Mouse (Mus musculus): ENCODE data around the gene Paqr7. TPM values are rescaled to one million over a fixed set of nuclear protein-coding genes. Genes with fewer than 3 reads are reported as not detected.
A peak's percentile ranks its signal among the peaks of the same experiment; 100 is the strongest.

Paqr7 gene
- polyA plus RNA-seq, 1 experiment = 7.6 TPM

DNA sequence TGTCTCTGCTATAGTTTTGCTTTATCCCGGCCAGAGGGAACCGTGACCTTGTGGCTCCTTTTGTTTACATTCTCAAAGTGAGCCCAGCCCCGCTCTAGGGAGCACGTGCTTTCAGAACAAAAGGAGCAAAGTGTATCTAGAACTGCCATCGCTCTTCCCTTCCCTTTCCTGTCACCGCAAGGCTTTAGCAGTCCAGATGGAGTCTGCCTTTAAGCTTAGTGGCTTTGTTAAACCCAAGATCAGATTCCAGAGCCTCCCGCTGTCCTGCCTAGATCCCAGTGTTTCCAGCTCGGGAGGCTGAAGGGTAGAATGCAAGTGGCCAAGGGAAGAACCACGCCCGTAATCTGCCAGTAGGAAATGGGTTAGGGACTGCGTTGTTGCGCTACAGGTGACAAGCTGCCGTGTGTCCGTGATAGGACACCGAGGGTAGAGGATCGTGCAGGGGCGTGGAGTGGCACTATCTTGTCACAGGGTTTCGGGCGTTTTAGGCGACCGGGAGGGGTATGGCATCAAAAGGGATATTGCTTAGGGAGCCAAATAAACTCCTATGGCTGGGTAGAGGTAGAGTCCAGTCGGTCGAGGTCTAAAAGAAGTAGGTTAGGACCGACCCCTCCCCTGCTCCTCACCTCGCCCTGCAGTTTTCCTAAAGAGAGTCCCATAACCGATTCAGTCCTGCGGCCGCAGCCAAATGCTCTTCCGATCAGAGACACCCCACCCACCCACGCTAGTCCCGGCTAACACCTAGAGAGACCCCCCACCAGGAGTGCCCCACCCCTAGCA, 28.9 kb upstream of the Paqr7 start:
- Histone ChIP-seq H3K4me1 (ENCODE audit: control insufficient read depth, insufficient read depth, insufficient read length, low read length) (no peaks in the 10 kb centered on the region; the same call in 1 of the 2 replicates), H3K4me3 (ENCODE audit: insufficient read depth, low read depth, low read length) (peak overlapping the region; percentile 61), H3K27ac (replicated peaks; ENCODE audit: low read depth, low read length) (peak overlapping the region; percentile 12; the same call in 1 of the 2 replicates)

DNA sequence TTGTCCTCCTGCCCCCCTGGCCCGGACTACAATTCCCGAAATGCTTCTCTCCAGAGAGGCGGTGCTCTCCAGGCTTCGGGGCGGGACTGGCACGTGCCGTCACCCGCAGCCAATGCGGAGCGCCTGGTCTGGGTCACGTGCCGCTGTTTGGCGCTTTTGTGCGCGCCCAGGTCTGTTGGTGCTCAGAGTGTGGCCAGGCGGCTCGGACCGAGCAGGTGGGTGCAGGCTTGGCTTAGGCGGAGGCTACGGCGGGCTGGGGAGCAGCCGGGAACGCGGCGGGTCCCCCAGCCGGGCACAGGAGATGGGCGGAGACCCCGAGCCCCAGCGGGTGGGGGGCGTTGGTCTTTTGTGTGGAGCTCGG, 28.3 kb upstream of the Paqr7 start, which contains the start of gene Stmn1:
Gene Stmn1 (plus strand): TSS at position 106 of the 361 bp plus-strand sequence.
- Histone ChIP-seq H3K27ac (replicated peaks; ENCODE audit: low read depth, low read length) (peak within 1 kb of the TSS; percentile 12; the same call in 1 of the 2 replicates), H3K4me1 (ENCODE audit: control insufficient read depth, insufficient read depth, insufficient read length, low read length) (no peaks in the 10 kb centered on the region; the same call in 1 of the 2 replicates), H3K4me3 (ENCODE audit: insufficient read depth, low read depth, low read length) (peak within 1 kb of the TSS; percentile 62)

DNA sequence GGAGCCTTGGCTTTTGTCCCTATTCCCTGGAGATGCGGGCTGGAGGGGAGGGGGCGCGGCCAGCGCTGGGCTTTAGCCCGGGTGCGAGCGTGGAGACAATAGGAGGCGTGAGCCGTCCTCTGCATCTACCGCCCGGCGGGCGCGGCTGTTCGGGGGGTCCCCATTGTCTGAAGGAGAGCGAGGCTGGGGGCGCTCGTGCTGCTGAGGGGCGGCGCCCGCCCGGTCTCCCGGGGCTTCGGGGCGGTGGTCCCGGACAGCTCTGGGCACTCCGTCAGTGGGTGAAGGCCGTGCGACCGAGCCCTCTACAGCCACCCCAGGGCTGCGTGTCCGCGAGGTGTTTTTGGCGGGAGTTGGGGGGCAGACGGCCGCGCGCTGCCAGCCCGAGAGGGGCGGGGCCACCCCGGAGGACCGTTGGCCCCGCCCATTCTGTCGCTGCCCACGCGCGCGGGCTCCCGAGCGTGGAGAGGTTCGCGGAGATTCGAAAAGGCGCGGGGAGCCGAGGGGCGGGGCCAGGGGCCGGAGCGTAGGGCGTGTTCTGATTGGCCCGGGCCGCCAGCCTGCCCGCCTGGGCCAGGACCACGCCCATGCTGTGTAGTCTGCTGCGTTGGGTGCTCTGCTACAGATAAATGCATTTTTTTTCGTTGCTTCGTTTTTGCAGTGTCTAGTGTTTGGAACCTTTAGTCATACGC, 27.8 kb upstream of the Paqr7 start:
- no peak overlapping the region for H3K27ac ChIP-seq (replicated peaks; ENCODE audit: low read depth, low read length)
- no peaks in the 10 kb centered on the region; the same call in 1 of the 2 replicates for H3K4me1 ChIP-seq (ENCODE audit: control insufficient read depth, insufficient read depth, insufficient read length, low read length)
- H3K4me3 ChIP-seq (ENCODE audit: insufficient read depth, low read depth, low read length) = peak overlapping the region; percentile 62

DNA sequence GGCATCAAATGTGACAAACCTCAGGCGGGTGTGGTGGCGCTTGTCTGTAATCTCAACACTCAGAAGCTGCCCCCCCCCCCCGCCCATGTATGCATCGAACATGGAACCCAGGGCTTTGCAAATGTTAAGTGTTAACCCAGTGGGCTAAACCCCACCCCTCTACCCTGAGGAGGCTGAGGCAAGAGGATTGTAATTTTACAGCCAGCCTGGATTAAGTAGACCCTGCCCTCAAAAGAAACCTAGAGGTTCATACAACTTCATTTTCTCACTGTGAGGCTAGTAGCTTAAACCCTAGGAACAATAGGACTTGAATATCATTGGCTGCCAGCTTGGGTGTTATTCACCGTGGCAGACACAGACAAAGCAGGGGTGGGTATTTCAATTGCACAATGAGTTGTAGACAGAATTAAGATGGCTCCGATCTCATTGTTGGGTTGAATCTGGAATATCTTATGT, 27.1 kb upstream of the Paqr7 start:
- Histone ChIP-seq H3K4me3 (ENCODE audit: insufficient read depth, low read depth, low read length) (peak overlapping the region; percentile 39; the same call in 1 of the 2 replicates), H3K27ac (replicated peaks; ENCODE audit: low read depth, low read length) (no peak overlapping the region), H3K4me1 (ENCODE audit: control insufficient read depth, insufficient read depth, insufficient read length, low read length) (no peaks in the 10 kb centered on the region; the same call in 1 of the 2 replicates)

DNA sequence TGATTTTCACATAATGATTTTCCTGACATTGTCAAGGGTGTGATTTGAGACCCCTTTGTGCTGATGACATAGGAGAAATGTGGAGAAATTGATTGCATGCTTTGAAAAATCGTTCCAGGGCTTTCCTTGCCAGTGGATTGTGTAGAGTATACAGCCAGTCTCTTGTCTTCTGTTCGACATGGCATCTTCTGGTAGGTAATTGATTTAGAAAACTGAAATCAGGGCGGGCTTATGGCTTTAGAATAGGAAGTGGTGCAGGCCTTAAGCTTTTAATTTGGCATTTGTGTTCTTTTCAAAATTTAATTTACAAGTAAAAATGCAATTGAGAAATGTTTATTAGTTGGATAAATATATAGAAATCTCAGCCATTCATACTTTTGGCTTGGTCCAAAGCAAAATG, 26.5 kb upstream of the Paqr7 start:
- Histone ChIP-seq H3K27ac (replicated peaks; ENCODE audit: low read depth, low read length) (no peak overlapping the region), H3K4me3 (ENCODE audit: insufficient read depth, low read depth, low read length) (no peak overlapping the region), H3K4me1 (ENCODE audit: control insufficient read depth, insufficient read depth, insufficient read length, low read length) (no peaks in the 10 kb centered on the region; the same call in 1 of the 2 replicates)

DNA sequence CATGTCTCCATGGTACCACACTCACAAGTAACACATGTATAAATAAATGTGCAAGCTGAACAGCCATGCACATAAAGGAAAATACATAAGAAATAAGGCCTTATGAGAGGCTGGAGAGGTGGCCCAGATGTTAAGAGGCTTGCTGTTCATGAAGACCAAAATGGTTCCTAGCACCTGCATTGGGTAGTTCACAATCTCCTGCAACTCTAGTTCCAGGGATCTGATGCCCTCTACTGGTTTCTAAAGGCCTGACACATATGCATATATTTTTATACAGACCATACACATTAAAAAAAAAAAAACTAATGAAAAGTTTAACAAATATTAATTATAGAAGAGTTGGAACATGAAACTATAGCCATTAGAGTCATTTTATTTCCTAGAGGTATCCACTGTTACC, 25.0 kb upstream of the Paqr7 start:
- Histone ChIP-seq H3K4me1 (ENCODE audit: control insufficient read depth, insufficient read depth, insufficient read length, low read length) (no peaks in the 10 kb centered on the region; the same call in 1 of the 2 replicates), H3K4me3 (ENCODE audit: insufficient read depth, low read depth, low read length) (no peak overlapping the region), H3K27ac (replicated peaks; ENCODE audit: low read depth, low read length) (no peak overlapping the region)

GRCm38 (mm10) chr4:134473764-134474163, 22.7 kb upstream of the Paqr7 start:
- Histone ChIP-seq H3K27ac (replicated peaks; ENCODE audit: low read depth, low read length) (no peak overlapping the region), H3K4me3 (ENCODE audit: insufficient read depth, low read depth, low read length) (no peak overlapping the region), H3K4me1 (ENCODE audit: control insufficient read depth, insufficient read depth, insufficient read length, low read length) (no peaks in the 10 kb centered on the region)

DNA sequence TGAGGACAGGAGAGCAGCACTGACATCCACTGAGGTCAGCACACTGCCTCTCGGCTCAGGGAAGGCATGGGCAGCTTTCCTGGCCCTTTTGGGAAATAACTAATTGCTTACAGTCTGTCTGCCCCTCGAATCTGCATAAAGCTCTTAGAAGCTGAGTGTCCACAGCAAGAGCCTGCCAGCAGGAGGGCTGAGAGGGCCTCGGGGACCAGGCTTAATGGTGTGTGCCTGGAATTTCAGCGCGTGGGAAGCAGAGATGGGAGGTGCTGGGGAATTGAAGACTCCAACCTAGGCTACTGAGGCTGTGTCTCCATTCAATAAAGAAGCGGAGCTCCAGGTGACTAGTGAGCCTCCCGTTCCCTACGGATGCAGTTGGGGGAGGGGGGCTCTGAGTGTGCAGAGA, 22.3 kb upstream of the Paqr7 start:
- Histone ChIP-seq H3K4me3 (ENCODE audit: insufficient read depth, low read depth, low read length) (no peak overlapping the region), H3K4me1 (ENCODE audit: control insufficient read depth, insufficient read depth, insufficient read length, low read length) (no peaks in the 10 kb centered on the region), H3K27ac (replicated peaks; ENCODE audit: low read depth, low read length) (no peak overlapping the region)

GRCm38 (mm10) chr4:134476899-134477298, 19.6 kb upstream of the Paqr7 start:
- no peaks in the 10 kb centered on the region for H3K4me1 ChIP-seq (ENCODE audit: control insufficient read depth, insufficient read depth, insufficient read length, low read length)
- H3K27ac ChIP-seq (replicated peaks; ENCODE audit: low read depth, low read length) = no peak overlapping the region
- no peak overlapping the region for H3K4me3 ChIP-seq (ENCODE audit: insufficient read depth, low read depth, low read length)

DNA sequence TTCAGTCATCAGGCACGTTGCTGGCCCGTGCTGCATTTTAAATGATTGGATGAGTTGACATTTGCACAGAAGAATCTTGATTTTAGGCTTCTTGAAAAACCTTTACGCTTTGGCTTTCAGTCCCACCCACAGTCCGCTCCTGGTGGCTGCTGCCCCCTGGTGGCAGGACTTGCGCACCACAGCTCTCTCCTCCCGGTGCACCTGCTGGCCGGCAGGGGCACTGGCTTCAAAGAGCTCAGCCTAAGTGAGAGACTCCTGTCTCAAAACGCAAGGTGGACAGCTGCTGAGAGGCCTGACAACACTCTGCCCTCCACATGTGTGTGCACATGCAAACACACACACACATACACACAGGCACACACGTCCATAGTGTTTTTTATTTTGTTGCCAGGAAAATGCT, 18.5 kb upstream of the Paqr7 start:
- Histone ChIP-seq H3K4me3 (ENCODE audit: insufficient read depth, low read depth, low read length) (no peak overlapping the region), H3K27ac (replicated peaks; ENCODE audit: low read depth, low read length) (no peak overlapping the region), H3K4me1 (ENCODE audit: control insufficient read depth, insufficient read depth, insufficient read length, low read length) (no peaks in the 10 kb centered on the region)

- no peak overlapping the region for H3K4me3 ChIP-seq (ENCODE audit: insufficient read depth, low read depth, low read length)
- no peaks in the 10 kb centered on the region for H3K4me1 ChIP-seq (ENCODE audit: control insufficient read depth, insufficient read depth, insufficient read length, low read length)
- no peak overlapping the region for H3K27ac ChIP-seq (replicated peaks; ENCODE audit: low read depth, low read length)
Observed at GRCm38 (mm10) chr4:134479839-134480238, 16.7 kb upstream of the Paqr7 start.

DNA sequence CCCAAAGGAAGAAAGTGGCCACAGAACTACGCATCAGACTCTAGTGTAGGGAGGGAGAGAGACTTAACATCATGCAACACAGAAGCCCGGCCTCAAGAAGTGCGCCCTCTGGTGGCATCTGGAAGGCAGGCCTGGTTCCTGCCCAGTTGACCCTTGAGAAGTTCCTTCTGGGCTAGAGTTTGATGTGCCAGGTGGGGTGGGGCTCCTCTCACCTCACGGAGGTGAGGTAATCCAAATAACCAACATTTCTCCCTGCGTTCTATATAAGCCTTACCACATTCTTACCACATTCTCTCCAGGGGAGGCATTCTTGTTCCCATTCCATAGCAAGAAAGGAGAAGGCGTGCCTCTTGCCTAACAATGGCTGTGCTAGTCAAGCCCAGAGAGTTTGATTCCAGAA, 15.6 kb upstream of the Paqr7 start:
- Histone ChIP-seq H3K4me3 (ENCODE audit: insufficient read depth, low read depth, low read length) (no peak overlapping the region), H3K4me1 (ENCODE audit: control insufficient read depth, insufficient read depth, insufficient read length, low read length) (no peaks in the 10 kb centered on the region), H3K27ac (replicated peaks; ENCODE audit: low read depth, low read length) (no peak overlapping the region)

DNA sequence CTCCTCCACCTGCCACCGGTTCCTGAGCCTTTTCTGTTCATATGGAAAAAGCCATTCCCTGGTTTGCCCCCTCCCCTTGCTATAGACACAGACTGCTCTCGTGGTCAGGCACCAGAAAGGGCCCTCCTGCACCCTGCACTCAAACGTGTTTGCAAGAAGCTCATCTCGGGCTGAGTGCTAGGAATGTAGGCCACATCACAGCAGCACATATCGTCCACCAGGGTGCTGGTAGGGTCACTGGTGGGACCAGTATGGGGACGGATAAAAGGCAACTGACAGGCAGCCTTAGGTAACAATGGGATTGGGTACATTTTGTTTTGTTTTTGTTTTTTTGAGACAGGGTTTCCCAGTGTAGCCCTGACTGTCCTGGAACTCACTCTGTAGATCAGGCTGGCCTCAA, 15.2 kb upstream of the Paqr7 start:
- Histone ChIP-seq H3K4me1 (ENCODE audit: control insufficient read depth, insufficient read depth, insufficient read length, low read length) (no peaks in the 10 kb centered on the region), H3K27ac (replicated peaks; ENCODE audit: low read depth, low read length) (no peak overlapping the region), H3K4me3 (ENCODE audit: insufficient read depth, low read depth, low read length) (no peak overlapping the region)

- Histone ChIP-seq H3K27ac (replicated peaks; ENCODE audit: low read depth, low read length) (no peak overlapping the region), H3K4me1 (ENCODE audit: control insufficient read depth, insufficient read depth, insufficient read length, low read length) (no peaks in the 10 kb centered on the region), H3K4me3 (ENCODE audit: insufficient read depth, low read depth, low read length) (no peak overlapping the region)
Observed at GRCm38 (mm10) chr4:134482442-134482841, 14.1 kb upstream of the Paqr7 start.

GRCm38 (mm10) chr4:134483078-134483688, 13.3 kb upstream of the Paqr7 start:
- no peaks in the 10 kb centered on the region for H3K4me1 ChIP-seq (ENCODE audit: control insufficient read depth, insufficient read depth, insufficient read length, low read length)
- no peak overlapping the region for H3K4me3 ChIP-seq (ENCODE audit: insufficient read depth, low read depth, low read length)
- no peak overlapping the region for H3K27ac ChIP-seq (replicated peaks; ENCODE audit: low read depth, low read length)
